9 mouse cellular contexts compared by ENCODE assay signal in genomic region chr9:77502548-77503438, GRCm38 (mm10). TPM values are rescaled to one million over a fixed set of nuclear protein-coding genes. Genes with fewer than 3 reads are reported as not detected.
DNase-seq lines count a peak whose midpoint lies in the region; ATAC-seq and TF ChIP-seq lines count a peak whose summit lies in the region.
"Had no signal": no experiment of that assay in that cellular context is flagged by ENCODE, and none has a peak within 500 bp of the region (broad histone marks: within the 10 kb centered on the region; RNA-seq: fewer than 3 reads in every experiment).

No protein-coding gene starts in this region.

- no peak for TF ChIP-seq CTCF in left cerebral cortex, adult 2 months (IDR thresholded peaks at IDR 0.05)
- no peak for TF ChIP-seq CTCF in intestine, postnatal 0 days (IDR thresholded peaks at IDR 0.05; ENCODE audit: low read depth)

- DNase-seq in left cerebral cortex, adult 2 months (ENCODE audit: extremely low spot score in 1 of 2, low spot score in 2 of 2), result no peak
- no peak for DNase-seq in left cerebral cortex, postnatal 14 days (ENCODE audit: low spot score in 2 of 2)
- peak; percentile 16 for DNase-seq in cerebellum, adult 11 months
- peak; percentile 64 to 72 for DNase-seq in kidney, postnatal 25 days
- DNase-seq in gastrocnemius, postnatal 10 days, result no peak
- no peak for DNase-seq in yolk sac, embryonic 10.5 days (ENCODE audit: low spot score)

- peak; percentile 74 for ATAC-seq in forebrain, embryonic 16.5 days
- no peak for ATAC-seq in intestine, postnatal 0 days

- no peak overlapping the region for H3K4me3 ChIP-seq in left cerebral cortex, adult 2 months
- H3K4me3 ChIP-seq in forebrain, embryonic 16.5 days (replicated peaks; ENCODE audit: low read length), result no peak overlapping the region
- no peak overlapping the region for H3K4me3 ChIP-seq in intestine, postnatal 0 days (ENCODE audit: low read depth, low read length)

- no peaks in the 10 kb centered on the region for H3K9me3 ChIP-seq in forebrain, embryonic 16.5 days (ENCODE audit: control insufficient read depth, low read length)
- H3K9me3 ChIP-seq in intestine, postnatal 0 days (ENCODE audit: control insufficient read depth), result no peaks in the 10 kb centered on the region

- H3K4me2 ChIP-seq in forebrain, embryonic 16.5 days (ENCODE audit: low read length), result peak overlapping the region; percentile 34
- no peak overlapping the region for H3K4me2 ChIP-seq in intestine, postnatal 0 days (replicated peaks; ENCODE audit: low read depth)

- H3K4me1 ChIP-seq in forebrain, embryonic 16.5 days (replicated peaks; ENCODE audit: control insufficient read depth, insufficient read depth, low read length), result peaks cover 23% of the 10 kb centered on the region
- H3K4me1 ChIP-seq in intestine, postnatal 0 days (replicated peaks; ENCODE audit: control insufficient read depth, insufficient read depth, low read length), result 0 out of 2 replicates have a peak, but pooled peaks cover 3% of the 10 kb centered on the region

- H3K27ac ChIP-seq in left cerebral cortex, adult 2 months, result peak overlapping the region; percentile 47
- H3K27ac ChIP-seq in forebrain, embryonic 16.5 days (ENCODE audit: low read length), result peak overlapping the region; percentile 70
- H3K27ac ChIP-seq in intestine, postnatal 0 days (ENCODE audit: low read depth, low read length), result no peak overlapping the region

- H3K9ac ChIP-seq in forebrain, embryonic 16.5 days (replicated peaks; ENCODE audit: low read depth, low read length), result no peak overlapping the region
- no peak overlapping the region for H3K9ac ChIP-seq in intestine, postnatal 0 days (ENCODE audit: low read depth, low read length)

- intact Hi-C loops in left cerebral cortex, adult 2 months (cut with DNase I), result no loop called here
- intact Hi-C loops in left cerebral cortex, postnatal 14 days (cut with DNase I), result no loop called here

- no peaks in the 10 kb centered on the region for H3K36me3 ChIP-seq in forebrain, embryonic 16.5 days (ENCODE audit: control insufficient read depth, insufficient read depth)
- H3K36me3 ChIP-seq in intestine, postnatal 0 days (ENCODE audit: control insufficient read depth, insufficient read depth), result no peaks in the 10 kb centered on the region
- H3K36me3 ChIP-seq: G1E had no signal

- WGBS in forebrain, embryonic 16.5 days, result 6% methylated on average over 14 of the region's 14 CpGs
- WGBS in intestine, postnatal 0 days, result 63% methylated on average over 14 of the region's 14 CpGs

- no peaks in the 10 kb centered on the region for H3K27me3 ChIP-seq in forebrain, embryonic 16.5 days (replicated peaks; ENCODE audit: control insufficient read depth, insufficient read depth, low read length)
- H3K27me3 ChIP-seq in intestine, postnatal 0 days (replicated peaks; ENCODE audit: control insufficient read depth, insufficient read depth, low read length), result no peaks in the 10 kb centered on the region

RNA-seq across cellular contexts. Expression of gene Lrrc1, which starts 41.9 kb away (rescaled TPM):
- total RNA-seq in left cerebral cortex, adult 2 months (2021), result 1 to 10 TPM; 5.7 to 6.1 TPM
- total RNA-seq in left cerebral cortex, postnatal 14 days (2021), result 1 to 10 TPM; 5.5 to 5.8 TPM
- polyA plus RNA-seq in forebrain, embryonic 16.5 days (2015; fragmentation: Nextera tagmentation; extraction: Ambion mirVana), result 7.7 and 9.3 TPM in 2 replicates
- 1 to 10 TPM; 2.6 to 3.4 TPM for total RNA-seq in gastrocnemius, postnatal 10 days (2021)
- polyA plus RNA-seq in intestine, postnatal 0 days (2015; fragmentation: Nextera tagmentation; extraction: Ambion mirVana), result 21.6 and 22.3 TPM in 2 replicates
- polyA plus RNA-seq: G1E had no signal

Comparison
In these comparisons a context has a peak if more than half of its experiments do, and no peak if none do; other contexts are left out.
1. DNase-seq: peak in cerebellum, adult 11 months (single experiment) and kidney, postnatal 25 days (2 of 2); none in left cerebral cortex, adult 2 months (0 of 2), left cerebral cortex, postnatal 14 days (0 of 2), gastrocnemius, postnatal 10 days (single experiment) and yolk sac, embryonic 10.5 days (single experiment).